Mouse (Mus musculus): Measurements from ENCODE around the gene Dpf3. TPM values are rescaled to one million over a fixed set of nuclear protein-coding genes. Genes with fewer than 3 reads are reported as not detected.

Dpf3 gene
- total RNA-seq, 1 experiment from 2014 or later = 5.2 TPM

DNA sequence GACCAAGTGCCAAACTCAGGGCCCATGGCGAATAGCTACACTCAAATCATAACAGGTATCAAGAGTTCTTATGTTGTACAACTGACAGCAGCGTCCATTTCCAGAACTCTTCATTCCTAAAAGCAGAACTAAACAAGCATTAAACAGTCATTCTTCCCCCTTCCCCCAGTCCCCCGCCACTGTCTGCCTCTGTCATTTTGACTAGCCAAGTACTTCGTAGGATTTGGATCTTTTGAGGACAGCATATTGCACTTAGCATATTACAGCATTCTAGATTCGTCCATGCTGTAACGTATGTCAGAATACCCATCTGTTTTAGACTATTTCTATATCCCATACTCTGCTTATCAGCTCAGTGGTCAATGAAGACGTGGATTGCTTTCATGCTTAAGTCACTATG is 115.2 kb downstream of the Dpf3 start:
- no peak for ATAC-seq (replicated peaks; ENCODE audit: insufficient number of reproducible peaks, low FRiP score, low TSS enrichment, poor library complexity, severe bottlenecking)

- ATAC-seq (replicated peaks; ENCODE audit: insufficient number of reproducible peaks, low FRiP score, low TSS enrichment, poor library complexity, severe bottlenecking) = no peak
These were observed 117.3 kb downstream of the Dpf3 start for GRCm38 (mm10) chr12:83370221-83370620.

- no peak for ATAC-seq (replicated peaks; ENCODE audit: insufficient number of reproducible peaks, low FRiP score, low TSS enrichment, poor library complexity, severe bottlenecking)
These were observed 118.1 kb downstream of the Dpf3 start for GRCm38 (mm10) chr12:83369416-83369815.

GRCm38 (mm10) chr12:83367486-83367885 is 120.0 kb downstream of the Dpf3 start:
- no peak for ATAC-seq (replicated peaks; ENCODE audit: insufficient number of reproducible peaks, low FRiP score, low TSS enrichment, poor library complexity, severe bottlenecking)

GRCm38 (mm10) chr12:83364771-83365170 is 122.7 kb downstream of the Dpf3 start:
- ATAC-seq (replicated peaks; ENCODE audit: insufficient number of reproducible peaks, low FRiP score, low TSS enrichment, poor library complexity, severe bottlenecking) = no peak

GRCm38 (mm10) chr12:83361801-83362200 is 125.7 kb downstream of the Dpf3 start:
- ATAC-seq (replicated peaks; ENCODE audit: insufficient number of reproducible peaks, low FRiP score, low TSS enrichment, poor library complexity, severe bottlenecking) = no peak

DNA sequence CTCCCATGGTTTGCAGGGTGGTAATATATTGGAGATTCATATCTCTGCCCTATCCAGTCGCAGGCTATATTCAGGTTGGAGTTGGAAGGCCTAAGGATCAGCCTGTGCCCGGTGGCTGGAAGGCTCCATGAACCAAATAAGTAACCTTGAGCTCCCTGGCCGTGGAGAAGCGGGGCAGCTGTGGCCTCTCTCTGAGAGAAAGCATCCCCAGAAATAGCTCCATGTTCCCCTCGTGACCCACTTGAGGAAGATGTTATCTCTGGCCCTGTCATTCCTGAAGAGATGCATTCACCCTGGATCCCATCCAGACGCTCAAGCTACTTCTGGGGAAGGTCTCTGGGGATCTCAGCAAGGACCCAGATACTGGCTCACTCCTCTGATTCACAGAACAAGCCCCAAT is 134.9 kb downstream of the Dpf3 start:
- ATAC-seq (replicated peaks; ENCODE audit: insufficient number of reproducible peaks, low FRiP score, low TSS enrichment, poor library complexity, severe bottlenecking) = no peak

DNA sequence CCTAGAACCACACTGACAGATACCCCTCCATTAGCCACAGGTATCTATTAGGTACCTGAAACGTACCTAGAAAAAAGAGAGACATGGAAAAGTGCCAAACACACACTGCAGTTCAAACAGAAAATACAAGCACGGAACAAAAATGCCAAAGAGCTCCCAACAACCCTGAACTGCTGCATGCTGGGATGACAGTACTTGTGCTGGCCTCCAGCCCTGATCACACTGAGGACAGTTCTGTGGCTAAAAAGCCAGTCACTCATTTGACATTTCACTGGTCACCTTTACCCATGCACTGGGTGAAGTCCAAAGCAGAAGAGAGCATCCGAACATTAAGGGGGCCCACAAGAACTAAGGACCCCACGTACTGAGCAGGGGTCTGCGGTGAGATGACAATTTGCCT is 137.8 kb downstream of the Dpf3 start:
- ATAC-seq (replicated peaks; ENCODE audit: insufficient number of reproducible peaks, low FRiP score, low TSS enrichment, poor library complexity, severe bottlenecking) = no peak

DNA sequence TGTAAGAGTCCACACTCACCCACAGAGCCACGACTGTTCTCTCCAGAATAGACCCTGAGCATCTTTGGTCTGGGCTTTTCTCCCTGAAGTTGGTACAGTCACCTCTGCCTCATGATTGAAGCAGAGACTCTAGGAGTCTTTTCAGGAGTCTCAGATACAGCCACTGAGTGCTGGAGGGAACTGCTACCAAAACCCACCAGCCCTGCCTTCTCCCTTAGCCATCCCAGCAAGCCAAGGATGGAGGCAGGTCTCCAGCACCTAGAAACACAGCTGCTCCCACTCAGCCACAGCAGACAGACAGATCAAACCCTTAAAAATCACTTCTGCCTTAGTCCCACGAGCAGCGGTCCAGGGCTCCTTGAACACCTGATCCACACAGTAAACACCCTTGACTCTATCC is 139.3 kb downstream of the Dpf3 start:
- no peak for ATAC-seq (replicated peaks; ENCODE audit: insufficient number of reproducible peaks, low FRiP score, low TSS enrichment, poor library complexity, severe bottlenecking)

GRCm38 (mm10) chr12:83342875-83343185 is 144.7 kb downstream of the Dpf3 start:
- ATAC-seq (replicated peaks; ENCODE audit: insufficient number of reproducible peaks, low FRiP score, low TSS enrichment, poor library complexity, severe bottlenecking) = no peak

GRCm38 (mm10) chr12:83342035-83342874 is 145.3 kb downstream of the Dpf3 start:
- ATAC-seq (replicated peaks; ENCODE audit: insufficient number of reproducible peaks, low FRiP score, low TSS enrichment, poor library complexity, severe bottlenecking) = no peak

GRCm38 (mm10) chr12:83340960-83341359 is 146.6 kb downstream of the Dpf3 start:
- no peak for ATAC-seq (replicated peaks; ENCODE audit: insufficient number of reproducible peaks, low FRiP score, low TSS enrichment, poor library complexity, severe bottlenecking)

DNA sequence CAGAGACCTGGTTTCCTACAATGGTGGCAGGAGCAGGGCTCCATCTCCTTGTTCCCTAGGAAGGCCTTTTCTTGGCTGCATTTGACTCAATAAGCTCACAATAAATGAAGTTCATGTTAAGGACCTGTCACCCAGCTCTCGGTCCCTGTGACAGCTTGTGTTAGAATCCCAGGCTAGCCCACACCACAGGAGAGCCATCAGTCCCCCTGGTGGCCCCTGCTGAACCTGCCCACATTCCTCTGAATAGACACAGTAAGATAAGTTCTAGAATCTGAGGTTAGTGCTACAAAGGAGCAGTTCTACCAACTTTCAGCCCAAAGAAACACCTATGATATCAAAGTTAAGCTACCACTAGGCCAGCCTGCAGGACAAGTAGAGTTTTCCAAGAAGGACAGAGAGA is 149.2 kb downstream of the Dpf3 start:
- ATAC-seq (replicated peaks; ENCODE audit: insufficient number of reproducible peaks, low FRiP score, low TSS enrichment, poor library complexity, severe bottlenecking) = no peak

DNA sequence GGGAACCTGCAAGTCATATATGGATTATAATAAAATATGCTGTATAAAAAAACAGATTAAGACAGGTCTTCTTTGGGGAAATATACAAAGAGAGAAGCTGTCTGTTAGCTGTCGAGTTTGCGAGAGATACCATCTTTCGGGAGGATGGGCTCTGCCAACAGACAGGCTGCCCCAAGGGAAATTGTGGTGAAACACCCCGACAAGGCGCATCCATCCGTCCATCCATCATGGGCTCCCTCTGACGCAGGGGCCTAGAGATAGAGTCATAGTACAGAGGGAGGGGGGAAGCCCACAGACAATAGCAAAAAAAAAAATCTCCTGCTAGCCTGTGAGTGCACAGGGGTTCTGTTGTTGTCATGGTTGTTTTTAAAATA is 149.8 kb downstream of the Dpf3 start:
- ATAC-seq (replicated peaks; ENCODE audit: insufficient number of reproducible peaks, low FRiP score, low TSS enrichment, poor library complexity, severe bottlenecking) = no peak

- ATAC-seq (replicated peaks; ENCODE audit: insufficient number of reproducible peaks, low FRiP score, low TSS enrichment, poor library complexity, severe bottlenecking) = no peak
These were observed 150.3 kb downstream of the Dpf3 start for GRCm38 (mm10) chr12:83337077-83337775.

DNA sequence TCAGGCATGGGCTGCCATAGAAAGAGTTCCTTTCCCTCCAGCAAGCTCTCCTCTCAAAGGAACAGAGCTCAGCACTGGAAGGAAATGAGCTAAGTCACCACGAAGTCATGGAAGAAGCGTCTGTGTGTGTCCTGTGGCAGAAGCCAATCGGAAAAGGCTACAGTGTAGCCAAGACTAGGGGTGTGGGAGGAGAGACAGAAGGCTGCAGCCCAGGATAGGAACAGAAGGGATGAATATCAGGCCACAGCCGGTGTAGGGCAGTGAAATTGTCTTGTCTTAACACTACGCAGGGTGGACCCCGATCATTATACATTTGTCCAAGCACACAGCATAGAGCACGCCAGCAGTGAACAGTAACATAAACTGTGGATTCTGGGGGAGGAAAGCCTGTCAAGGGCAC is 157.5 kb downstream of the Dpf3 start:
- no peak for ATAC-seq (replicated peaks; ENCODE audit: insufficient number of reproducible peaks, low FRiP score, low TSS enrichment, poor library complexity, severe bottlenecking)

GRCm38 (mm10) chr12:83328899-83329298 is 158.6 kb downstream of the Dpf3 start:
- ATAC-seq (replicated peaks; ENCODE audit: insufficient number of reproducible peaks, low FRiP score, low TSS enrichment, poor library complexity, severe bottlenecking) = no peak

- ATAC-seq (replicated peaks; ENCODE audit: insufficient number of reproducible peaks, low FRiP score, low TSS enrichment, poor library complexity, severe bottlenecking) = no peak
These were observed 159.0 kb downstream of the Dpf3 start for GRCm38 (mm10) chr12:83328491-83328890.

DNA sequence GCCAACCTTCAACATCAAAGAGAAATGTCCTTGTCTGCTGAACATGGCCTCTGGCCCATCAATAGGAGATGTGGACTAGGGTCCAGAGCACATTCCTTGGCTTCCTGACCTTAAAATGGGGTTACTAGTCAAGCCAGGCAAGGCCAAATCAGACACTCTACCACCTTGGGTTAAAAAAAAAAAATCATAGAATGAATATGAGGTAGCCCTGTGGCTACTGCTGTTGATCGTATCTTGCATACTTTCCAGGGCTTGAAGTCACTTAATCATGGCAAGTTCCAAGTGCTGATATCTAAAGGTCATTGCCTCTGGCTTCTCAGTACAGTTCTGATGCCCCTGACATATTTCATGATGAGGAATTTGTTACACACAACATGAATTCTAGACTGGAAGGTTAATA is 160.1 kb downstream of the Dpf3 start:
- ATAC-seq (replicated peaks; ENCODE audit: insufficient number of reproducible peaks, low FRiP score, low TSS enrichment, poor library complexity, severe bottlenecking) = no peak

GRCm38 (mm10) chr12:83320725-83321124 is 166.8 kb downstream of the Dpf3 start:
- ATAC-seq (replicated peaks; ENCODE audit: insufficient number of reproducible peaks, low FRiP score, low TSS enrichment, poor library complexity, severe bottlenecking) = no peak
